Comparison of ENCODE assay signal across 9 mouse cellular contexts in genomic region chr9:63147296-63147695, GRCm38 (mm10). TPM values are rescaled to one million over a fixed set of nuclear protein-coding genes. Genes with fewer than 3 reads are reported as not detected.
DNase-seq lines count a peak whose midpoint lies in the region; ATAC-seq and TF ChIP-seq lines count a peak whose summit lies in the region.
"Had no signal": no experiment of that assay in that cellular context is flagged by ENCODE, and none has a peak within 500 bp of the region (broad histone marks: within the 10 kb centered on the region; RNA-seq: fewer than 3 reads in every experiment).

No protein-coding gene starts in this region.

- H3K4me1 ChIP-seq in heart, embryonic 14.5 days (ENCODE audit: control insufficient read depth in 2 of 2, insufficient read depth in 2 of 2, low read length in 2 of 2): peaks cover 0 to 47% of the 10 kb centered on the region in 2 experiments; a peak in 3 of 4 replicates
- H3K4me1 ChIP-seq in heart, embryonic 11.5 days (ENCODE audit: control insufficient read depth, insufficient read depth, low read length): peaks cover 25% of the 10 kb centered on the region
- H3K4me1 ChIP-seq in stomach, embryonic 14.5 days (ENCODE audit: control insufficient read depth, insufficient read depth, low read length): peaks cover 27% of the 10 kb centered on the region; the same call in 1 of the 2 replicates
- no peaks in the 10 kb centered on the region for H3K4me1 ChIP-seq in stomach, postnatal 0 days (replicated peaks; ENCODE audit: control insufficient read depth, insufficient read depth)
- peaks cover 61% of the 10 kb centered on the region for H3K4me1 ChIP-seq in intestine, embryonic 15.5 days (replicated peaks)

- ATAC-seq in heart, embryonic 14.5 days (ENCODE audit: insufficient number of reproducible peaks, insufficient read depth, low FRiP score, low read depth): no peak
- ATAC-seq in heart, embryonic 11.5 days (replicated peaks; ENCODE audit: insufficient number of reproducible peaks, low FRiP score, low TSS enrichment): no peak
- ATAC-seq in stomach, embryonic 14.5 days (ENCODE audit: insufficient number of reproducible peaks, insufficient read depth, low FRiP score, low read depth): no peak
- no peak for ATAC-seq in stomach, postnatal 0 days (ENCODE audit: low FRiP score, low TSS enrichment)
- no peak for ATAC-seq in intestine, embryonic 15.5 days

- H3K9me3 ChIP-seq in heart, embryonic 14.5 days (ENCODE audit: control insufficient read depth, low read length): no peaks in the 10 kb centered on the region
- H3K9me3 ChIP-seq in heart, embryonic 11.5 days (replicated peaks; ENCODE audit: control insufficient read depth, low read length): no peaks in the 10 kb centered on the region
- H3K9me3 ChIP-seq in stomach, embryonic 14.5 days (ENCODE audit: control insufficient read depth, low read depth, low read length): no peaks in the 10 kb centered on the region
- no peaks in the 10 kb centered on the region for H3K9me3 ChIP-seq in stomach, postnatal 0 days (ENCODE audit: control insufficient read depth, low read length)
- H3K9me3 ChIP-seq in intestine, embryonic 15.5 days: no peaks in the 10 kb centered on the region

- H3K9ac ChIP-seq in heart, embryonic 14.5 days (ENCODE audit: low read length): no peak overlapping the region
- H3K9ac ChIP-seq in heart, embryonic 11.5 days (ENCODE audit: low read depth, low read length): no peak overlapping the region
- no peak overlapping the region for H3K9ac ChIP-seq in stomach, embryonic 14.5 days (replicated peaks; ENCODE audit: low read depth, low read length)
- no peak overlapping the region for H3K9ac ChIP-seq in stomach, postnatal 0 days (ENCODE audit: low read length)
- no peak overlapping the region for H3K9ac ChIP-seq in intestine, embryonic 15.5 days

- no peak for TF ChIP-seq CTCF in stomach, postnatal 0 days (IDR thresholded peaks at IDR 0.05; ENCODE audit: low read depth)

- H3K27me3 ChIP-seq in heart, embryonic 14.5 days (ENCODE audit: control insufficient read depth, insufficient read depth, low read length): peaks cover 99% of the 10 kb centered on the region
- peaks cover 100% of the 10 kb centered on the region for H3K27me3 ChIP-seq in heart, embryonic 11.5 days (ENCODE audit: control insufficient read depth, insufficient read depth, low read length)
- peaks cover 92% of the 10 kb centered on the region for H3K27me3 ChIP-seq in stomach, embryonic 14.5 days (ENCODE audit: control insufficient read depth, insufficient read depth, low read length)
- peaks cover 71% of the 10 kb centered on the region for H3K27me3 ChIP-seq in stomach, postnatal 0 days (ENCODE audit: control insufficient read depth, insufficient read depth, low read length)
- peaks cover 100% of the 10 kb centered on the region for H3K27me3 ChIP-seq in intestine, embryonic 15.5 days (replicated peaks)

- 1% methylated on average over 9 of the region's 9 CpGs for WGBS in heart, embryonic 14.5 days
- 1% methylated on average over 9 of the region's 9 CpGs for WGBS in heart, embryonic 11.5 days (ENCODE audit: insufficient replicate concordance)
- WGBS in stomach, embryonic 14.5 days: under 1% methylated on average over 9 of the region's 9 CpGs
- 1% methylated on average over 9 of the region's 9 CpGs for WGBS in stomach, postnatal 0 days
- under 1% methylated on average over 9 of the region's 9 CpGs for WGBS in intestine, embryonic 15.5 days

- no peak overlapping the region for H3K27ac ChIP-seq in heart, embryonic 14.5 days (replicated peaks in 1 of 2; ENCODE audit: control insufficient read depth in 1 of 2, insufficient read depth in 1 of 2, low read depth in 2 of 2, low read length in 2 of 2)
- H3K27ac ChIP-seq in heart, embryonic 11.5 days (ENCODE audit: low read depth, low read length): no peak overlapping the region
- no peak overlapping the region for H3K27ac ChIP-seq in stomach, embryonic 14.5 days (ENCODE audit: low read length)
- H3K27ac ChIP-seq in stomach, postnatal 0 days (replicated peaks): no peak overlapping the region
- no peak overlapping the region for H3K27ac ChIP-seq in intestine, embryonic 15.5 days

- TF ChIP-seq EP300 in stomach, postnatal 0 days (optimal IDR thresholded peaks at IDR 0.05): no peak

- H3K4me2 ChIP-seq in heart, embryonic 14.5 days (ENCODE audit: low read length): peak overlapping the region; percentile 56; the same call in 1 of the 2 replicates
- no peak overlapping the region; the same call in 1 of the 2 replicates for H3K4me2 ChIP-seq in heart, embryonic 11.5 days
- no peak overlapping the region for H3K4me2 ChIP-seq in stomach, embryonic 14.5 days (replicated peaks; ENCODE audit: low read depth, low read length)
- no peak overlapping the region for H3K4me2 ChIP-seq in stomach, postnatal 0 days (replicated peaks; ENCODE audit: low read depth)
- peak overlapping the region; percentile 50; the same call in 1 of the 2 replicates for H3K4me2 ChIP-seq in intestine, embryonic 15.5 days (replicated peaks)

- peak overlapping the region in 1 of 2 experiments; percentile 34; a peak in 1 of 4 replicates for H3K4me3 ChIP-seq in heart, embryonic 14.5 days (ENCODE audit: control insufficient read depth in 1 of 2, insufficient read depth in 1 of 2, low read depth in 1 of 2, low read length in 2 of 2)
- no peak overlapping the region for H3K4me3 ChIP-seq in heart, embryonic 11.5 days (ENCODE audit: low read depth, low read length)
- 0 out of 2 replicates have a peak overlapping the region, but pooled peaks have one; percentile 14 for H3K4me3 ChIP-seq in stomach, embryonic 14.5 days (ENCODE audit: low read depth, low read length)
- no peak overlapping the region; the same call in 1 of the 2 replicates for H3K4me3 ChIP-seq in stomach, postnatal 0 days (ENCODE audit: low read depth, low read length)
- H3K4me3 ChIP-seq in intestine, embryonic 15.5 days (replicated peaks): no peak overlapping the region

- DNase-seq in stomach, postnatal 0 days (ENCODE audit: low spot score): no peak
- no peak for DNase-seq in ovary, postnatal 36 days (ENCODE audit: low spot score)
- DNase-seq in right cerebral cortex, postnatal 25 days: no peak
- no peak for DNase-seq in lung, postnatal 25 days (ENCODE audit: low spot score)

- H3K36me3 ChIP-seq in heart, embryonic 14.5 days (ENCODE audit: control insufficient read depth, insufficient read depth, low read length): no peaks in the 10 kb centered on the region
- H3K36me3 ChIP-seq in heart, embryonic 11.5 days (ENCODE audit: control insufficient read depth, insufficient read depth, low read length): no peaks in the 10 kb centered on the region
- no peaks in the 10 kb centered on the region for H3K36me3 ChIP-seq in stomach, embryonic 14.5 days (ENCODE audit: control insufficient read depth, insufficient read depth, low read length)
- H3K36me3 ChIP-seq in stomach, postnatal 0 days (ENCODE audit: control insufficient read depth, insufficient read depth, low read length): no peaks in the 10 kb centered on the region
- no peaks in the 10 kb centered on the region for H3K36me3 ChIP-seq in intestine, embryonic 15.5 days

RNA-seq across cellular contexts. Expression of gene Skor1, which starts 1.5 kb away (rescaled TPM):
- polyA plus RNA-seq in heart, embryonic 14.5 days (2014; fragmentation: Nextera tagmentation; extraction: Ambion mirVana): not detected in 2 replicates
- polyA plus RNA-seq in heart, embryonic 11.5 days (2014; fragmentation: Nextera tagmentation; extraction: Ambion mirVana): not detected in 2 replicates
- polyA plus RNA-seq in stomach, embryonic 14.5 days (2014; fragmentation: Nextera tagmentation; extraction: Ambion mirVana): not detected in 2 replicates
- not detected in 2 replicates for polyA plus RNA-seq in stomach, postnatal 0 days (2015; fragmentation: Nextera tagmentation; extraction: Ambion mirVana)
- polyA plus RNA-seq in intestine, embryonic 15.5 days (2015; fragmentation: Nextera tagmentation; extraction: Ambion mirVana): not detected in 2 replicates
- polyA plus RNA-seq: lung, embryonic 16.5 days had no signal

Comparison
In these comparisons a context has a peak if more than half of its experiments do, and no peak if none do; other contexts are left out.
1. H3K4me2 ChIP-seq: peak in heart, embryonic 14.5 days (single experiment) and intestine, embryonic 15.5 days (single experiment); none in heart, embryonic 11.5 days (single experiment), stomach, embryonic 14.5 days (single experiment) and stomach, postnatal 0 days (single experiment).